Mouse (Mus musculus): Measurements from ENCODE around the gene Reg4. TPM values are rescaled to one million over a fixed set of nuclear protein-coding genes. Genes with fewer than 3 reads are reported as not detected.

Gene Reg4
- total RNA-seq (2021), result not detected

DNA sequence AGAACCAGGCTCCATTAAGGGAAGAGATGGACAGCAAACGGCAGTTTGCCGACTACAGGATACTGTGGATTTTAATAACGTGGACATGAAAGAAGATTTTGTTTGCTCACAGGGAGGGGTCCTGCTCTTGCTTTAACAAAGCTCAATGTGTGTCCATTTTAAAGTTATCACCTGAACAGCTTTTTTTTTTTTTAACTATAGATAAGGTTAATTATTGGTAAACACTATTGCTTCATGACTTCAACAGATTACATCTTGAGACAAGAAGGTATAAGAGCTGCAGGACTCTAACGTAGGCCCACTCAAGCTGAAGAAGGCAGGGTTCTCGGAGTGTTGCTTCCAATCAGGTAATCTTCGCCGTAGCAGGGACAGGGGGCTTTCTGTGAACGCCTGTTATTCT lies at the start of gene Reg4:
Gene Reg4 (plus strand): TSS at position 301 of the 400 bp plus-strand sequence.
- no peak for DNase-seq (ENCODE audit: extremely low spot score in 1 of 2, low spot score in 1 of 2)

DNA sequence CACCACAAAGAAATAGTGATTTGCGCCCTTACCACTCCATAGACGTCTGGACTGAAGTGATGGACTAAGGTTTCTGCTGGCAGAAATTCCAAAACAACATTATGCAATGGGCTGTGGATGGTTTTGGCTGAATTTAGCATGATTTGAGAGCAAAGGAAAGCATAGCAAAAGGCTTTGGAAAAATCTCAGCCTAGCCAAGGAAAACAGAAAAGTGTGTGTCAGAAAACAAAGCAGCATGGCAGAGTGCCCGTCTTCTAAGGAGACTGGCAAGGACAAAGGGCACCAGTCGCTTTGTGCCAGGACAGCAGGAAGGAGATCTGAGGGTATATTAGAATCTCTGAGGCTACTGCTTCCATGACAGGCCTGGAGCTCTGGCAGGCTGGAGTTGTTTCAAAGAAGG lies 43.6 kb upstream of the Reg4 start:
- DNase-seq (ENCODE audit: extremely low spot score in 1 of 2, low spot score in 1 of 2), result peak in 1 of 2 experiments; percentile 21

DNA sequence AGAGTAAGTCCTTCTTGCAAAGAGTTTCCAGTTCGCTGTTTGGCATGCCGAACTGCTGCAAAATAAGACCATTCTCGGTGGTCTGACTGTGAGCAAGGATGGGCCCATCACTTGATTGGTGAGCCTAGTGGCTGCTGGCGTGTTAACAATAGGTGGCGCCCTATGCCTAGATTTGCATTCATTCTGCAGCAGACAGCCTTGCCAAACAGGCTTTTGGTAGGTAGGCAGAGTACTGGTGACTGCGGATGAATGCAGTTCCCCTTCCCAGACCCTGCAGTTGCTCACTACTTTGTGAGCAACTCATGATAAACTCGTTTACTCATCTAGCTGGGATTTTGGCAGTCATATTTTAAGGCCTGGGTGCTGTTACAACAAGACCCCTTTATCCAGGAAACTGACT lies 41.2 kb upstream of the Reg4 start:
- peak; percentile 21 to 66 for DNase-seq (ENCODE audit: extremely low spot score in 1 of 2, low spot score in 1 of 2)

DNA sequence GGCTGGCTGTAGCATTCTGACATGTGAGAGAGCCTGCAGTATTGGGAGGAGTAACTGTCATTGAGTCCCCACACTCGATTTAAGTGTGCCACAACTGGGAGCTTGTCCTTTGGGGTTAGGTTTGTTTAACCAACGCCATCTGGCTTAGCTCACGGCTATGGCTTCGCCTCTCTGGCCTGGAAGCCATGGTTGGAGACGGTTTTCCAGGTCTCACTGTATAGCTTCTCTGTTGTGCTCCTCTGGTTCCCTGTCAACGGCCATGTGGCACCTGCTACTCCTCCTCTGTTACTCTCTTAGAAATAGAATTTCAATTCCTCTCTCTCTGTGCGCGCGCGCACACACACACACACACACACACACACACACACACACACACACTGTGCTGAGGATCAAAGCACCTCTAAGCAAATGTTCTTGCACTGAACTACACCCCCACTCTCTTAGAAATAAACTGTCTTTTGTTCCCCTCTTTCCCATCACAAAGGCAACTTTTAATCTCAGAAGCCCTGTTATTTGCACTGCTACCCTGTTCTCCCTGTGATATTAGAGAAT lies 36.7 kb upstream of the Reg4 start:
- DNase-seq (ENCODE audit: extremely low spot score in 1 of 2, low spot score in 1 of 2), result no peak

DNA sequence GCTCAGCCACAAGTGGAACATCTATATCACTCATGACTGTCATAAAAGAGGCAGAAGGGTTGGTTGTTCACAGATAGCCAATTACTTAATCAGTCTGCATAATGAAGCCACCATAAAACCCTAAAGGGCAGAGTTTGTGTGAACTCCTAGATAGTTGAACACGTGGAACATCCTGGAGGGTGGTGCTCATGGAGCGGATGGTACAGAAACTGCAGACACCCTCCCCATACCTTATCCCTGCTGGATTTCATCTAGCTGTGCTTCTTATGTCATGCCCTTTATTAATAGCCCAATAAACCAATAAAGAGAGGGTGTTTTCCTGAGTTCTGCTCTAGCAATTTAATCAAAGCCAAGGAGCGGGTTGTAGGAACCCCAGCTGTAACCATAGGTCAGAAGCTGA lies 34.2 kb upstream of the Reg4 start:
- DNase-seq (ENCODE audit: extremely low spot score in 1 of 2, low spot score in 1 of 2), result no peak

DNA sequence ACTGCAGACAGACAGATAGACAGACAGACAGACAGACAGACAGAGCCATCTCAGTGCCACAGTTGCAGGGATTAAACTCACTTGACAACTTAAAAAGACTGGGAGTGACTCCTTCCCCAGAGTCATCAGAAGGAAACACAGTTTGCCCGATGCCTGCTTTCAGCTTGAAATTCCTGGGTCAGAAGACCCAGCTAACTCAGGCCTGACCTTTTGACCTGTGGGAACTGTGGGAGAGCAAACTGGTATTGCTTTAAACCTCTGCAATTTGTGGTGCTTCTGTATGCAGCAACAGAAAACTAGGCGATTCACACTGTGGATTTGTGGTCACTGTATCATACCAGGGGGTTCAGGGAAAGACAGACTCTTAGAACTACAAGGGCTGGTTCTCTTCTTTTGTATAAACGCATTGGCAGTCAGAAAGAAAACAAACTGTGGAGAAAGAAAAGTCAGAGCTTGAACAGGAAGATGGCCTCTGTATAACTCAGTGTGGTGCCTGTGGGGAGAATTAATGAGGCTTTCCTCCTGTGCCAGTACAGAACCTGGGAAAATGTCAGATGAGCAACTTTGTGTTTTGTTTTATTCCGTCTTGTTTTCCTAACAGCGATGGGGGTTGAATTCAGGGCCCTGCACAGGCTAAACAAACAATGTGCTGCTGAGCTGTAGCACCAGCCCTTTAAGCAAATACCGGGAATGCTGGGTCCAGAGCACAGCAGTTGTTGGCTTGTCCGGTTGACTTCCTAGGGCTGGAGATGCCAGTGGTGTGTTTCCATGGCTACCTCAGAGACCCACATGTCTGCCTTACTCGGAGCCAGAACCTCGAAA lies 24.0 kb upstream of the Reg4 start:
- DNase-seq (ENCODE audit: extremely low spot score in 1 of 2, low spot score in 1 of 2), result no peak

DNA sequence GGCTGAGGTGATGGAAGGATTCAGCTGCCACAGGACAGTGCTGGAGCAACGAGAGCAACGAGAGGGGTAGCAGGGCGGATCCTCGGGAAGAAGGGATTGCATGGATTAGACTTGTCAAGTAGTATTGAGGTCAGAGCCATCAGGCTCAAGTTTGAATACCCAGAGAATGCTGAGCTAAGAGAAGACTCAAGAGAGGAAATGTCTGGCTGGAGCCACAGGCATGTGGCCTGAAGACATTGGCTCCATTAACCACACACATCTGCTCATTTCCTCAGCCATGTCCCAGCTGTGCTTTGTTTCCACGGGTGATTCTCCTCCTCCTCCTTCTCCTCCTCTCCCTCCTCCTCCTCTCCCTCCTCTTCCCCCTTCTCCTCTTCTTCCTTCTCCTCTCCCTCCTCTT lies 22.2 kb upstream of the Reg4 start:
- no peak for DNase-seq (ENCODE audit: extremely low spot score in 1 of 2, low spot score in 1 of 2)

DNA sequence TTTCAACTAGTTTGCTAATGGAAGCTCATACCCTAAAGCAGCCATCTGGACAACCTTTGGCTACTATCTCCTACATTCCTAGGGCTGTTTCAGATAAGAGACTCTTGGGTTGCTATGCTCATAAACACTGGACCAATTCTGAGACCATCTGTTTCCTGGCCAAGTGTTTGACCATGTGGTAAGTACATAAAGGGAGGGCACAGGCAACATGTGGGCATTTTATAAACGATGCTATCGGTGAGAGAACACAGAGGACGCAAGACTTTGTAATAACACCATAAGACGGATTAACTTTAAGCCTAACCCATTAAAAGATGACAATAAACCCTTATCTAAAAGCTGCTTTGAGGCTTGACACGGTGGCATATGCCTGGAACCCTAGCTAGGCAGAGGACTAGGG lies 18.7 kb upstream of the Reg4 start:
- DNase-seq (ENCODE audit: extremely low spot score in 1 of 2, low spot score in 1 of 2), result no peak

DNA sequence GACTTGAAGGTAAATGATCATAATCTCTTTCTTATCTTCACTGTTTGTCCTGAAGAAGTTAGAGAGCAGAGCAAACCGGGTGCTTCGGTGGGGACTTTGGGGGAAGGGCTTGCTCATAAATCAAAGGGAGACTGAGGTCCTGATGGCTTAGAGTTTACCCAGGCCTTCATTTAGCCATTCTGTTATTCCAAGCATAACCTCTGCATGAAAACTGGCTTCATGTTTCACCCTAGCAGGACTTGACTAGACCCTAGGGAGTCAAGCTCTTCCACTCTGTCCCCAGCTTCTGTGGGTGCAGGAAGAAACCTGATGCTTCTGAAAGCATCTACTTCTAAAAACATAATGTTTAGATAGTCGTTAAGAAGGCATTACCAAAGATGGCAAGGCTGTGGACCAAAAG lies 15.0 kb upstream of the Reg4 start:
- DNase-seq (ENCODE audit: extremely low spot score in 1 of 2, low spot score in 1 of 2), result no peak

DNA sequence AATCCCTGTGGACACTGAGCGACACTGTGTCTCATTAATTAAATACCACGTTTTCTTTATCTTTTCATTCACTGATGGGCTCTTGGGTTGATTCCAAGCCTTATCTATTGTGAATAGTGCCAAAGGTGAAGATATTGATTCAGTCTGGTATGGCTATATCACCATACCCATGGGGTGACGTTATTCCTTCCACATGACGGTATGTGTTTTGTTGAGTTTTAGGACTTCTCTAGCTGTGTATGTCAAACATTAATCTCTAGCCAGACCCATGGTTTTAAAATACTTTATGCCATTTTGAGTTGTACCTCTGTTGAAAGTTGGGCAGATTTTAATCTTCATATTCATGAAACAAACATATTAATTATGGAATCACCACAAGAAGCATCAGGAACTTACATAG lies 12.8 kb upstream of the Reg4 start:
- DNase-seq (ENCODE audit: extremely low spot score in 1 of 2, low spot score in 1 of 2), result no peak

DNA sequence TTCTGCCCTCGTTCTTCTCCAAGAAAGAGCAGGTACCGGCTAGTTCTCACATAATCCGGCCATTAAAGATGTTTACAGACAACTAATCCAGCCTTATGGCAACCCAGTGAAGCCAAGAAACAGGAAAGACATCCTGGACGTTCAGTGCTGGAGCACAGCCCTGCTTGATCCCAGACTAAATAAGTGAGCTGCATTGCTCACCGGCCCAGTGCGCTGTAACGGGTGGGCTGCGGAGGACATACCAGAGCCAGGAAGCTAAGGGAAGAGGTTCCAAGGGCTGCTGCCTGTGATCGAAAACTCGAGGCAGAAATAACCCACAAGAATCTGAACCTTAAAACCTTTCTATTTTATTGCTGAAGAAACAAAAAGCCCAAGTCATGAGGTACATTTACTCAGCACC lies 11.1 kb upstream of the Reg4 start:
- no peak for DNase-seq (ENCODE audit: extremely low spot score in 1 of 2, low spot score in 1 of 2)

DNA sequence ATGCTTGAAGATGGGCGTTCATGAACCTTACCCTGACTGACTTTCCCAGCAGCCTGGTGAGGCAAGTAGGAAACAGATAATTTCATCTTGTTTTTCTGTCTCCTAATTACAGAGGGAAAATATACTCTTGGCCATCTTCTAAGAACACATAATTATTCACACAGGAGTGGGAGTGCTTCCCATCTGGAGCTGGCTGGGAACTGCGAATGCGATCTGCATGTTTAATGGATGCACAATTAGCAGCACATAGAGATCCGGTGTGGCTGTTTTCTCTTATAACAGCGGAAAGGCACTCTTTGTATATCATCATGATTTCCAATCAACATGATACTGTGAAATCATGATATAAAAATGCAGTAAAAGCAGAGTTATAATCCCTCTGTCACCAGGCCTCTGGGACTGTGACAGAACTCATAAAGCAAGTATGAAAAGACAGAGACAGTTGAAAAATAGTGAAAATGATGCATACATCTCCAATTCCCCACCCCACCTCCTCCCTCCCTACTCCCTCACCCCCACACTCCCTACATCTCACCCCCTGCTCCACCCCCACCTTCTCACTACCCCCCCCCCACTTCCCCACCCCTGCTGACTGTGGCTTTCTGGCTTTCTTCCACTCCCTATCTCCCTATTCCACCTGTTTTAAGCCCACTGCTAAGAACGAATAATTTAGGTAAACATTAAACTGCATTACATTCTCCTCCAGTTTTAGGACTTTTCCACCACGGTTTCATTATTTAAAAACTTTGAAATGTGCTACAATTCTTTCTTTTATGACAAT lies 10.5 kb upstream of the Reg4 start:
- peak in 1 of 2 experiments; percentile 39 for DNase-seq (ENCODE audit: extremely low spot score in 1 of 2, low spot score in 1 of 2)

DNA sequence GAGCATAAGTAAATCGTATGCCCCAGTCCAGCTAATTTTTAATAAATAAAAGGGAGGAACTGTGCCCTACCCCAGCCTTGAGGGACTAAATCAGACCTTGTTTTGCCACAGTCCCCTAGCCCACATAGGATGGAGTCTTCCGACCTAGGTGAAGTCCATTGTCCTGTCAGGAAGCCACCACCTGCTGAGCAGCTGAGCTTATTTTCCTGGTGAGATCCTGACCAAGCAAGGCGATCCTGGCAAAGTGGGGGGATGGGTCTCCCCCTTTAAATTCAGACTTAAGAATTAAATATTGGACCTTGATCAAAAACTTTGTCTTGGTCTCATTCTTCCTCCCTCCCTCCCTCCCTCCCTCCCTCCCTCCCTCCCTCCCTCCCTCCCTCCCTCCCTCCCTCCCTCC lies 5.7 kb upstream of the Reg4 start:
- DNase-seq (ENCODE audit: extremely low spot score in 1 of 2, low spot score in 1 of 2), result no peak

DNA sequence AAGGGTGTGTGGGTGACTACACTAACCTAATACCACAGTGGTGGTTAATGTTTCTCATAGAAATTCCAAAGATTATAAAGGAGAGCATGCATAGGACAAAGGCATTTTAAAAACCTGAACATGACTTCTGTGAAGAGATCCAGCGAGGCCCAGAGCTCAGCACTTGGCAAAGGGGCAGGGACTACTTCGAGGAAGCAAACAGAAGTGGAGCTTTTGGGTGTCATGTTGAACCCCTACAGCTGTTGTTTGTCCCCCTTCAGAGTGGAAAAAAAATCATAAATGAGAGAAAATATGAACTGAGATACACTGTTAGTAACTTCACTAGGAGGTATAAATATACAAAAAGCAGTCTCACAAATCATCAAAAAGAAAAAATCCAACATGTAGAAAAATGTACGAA lies 1.3 kb downstream of the Reg4 start:
- no peak for DNase-seq (ENCODE audit: extremely low spot score in 1 of 2, low spot score in 1 of 2)

DNA sequence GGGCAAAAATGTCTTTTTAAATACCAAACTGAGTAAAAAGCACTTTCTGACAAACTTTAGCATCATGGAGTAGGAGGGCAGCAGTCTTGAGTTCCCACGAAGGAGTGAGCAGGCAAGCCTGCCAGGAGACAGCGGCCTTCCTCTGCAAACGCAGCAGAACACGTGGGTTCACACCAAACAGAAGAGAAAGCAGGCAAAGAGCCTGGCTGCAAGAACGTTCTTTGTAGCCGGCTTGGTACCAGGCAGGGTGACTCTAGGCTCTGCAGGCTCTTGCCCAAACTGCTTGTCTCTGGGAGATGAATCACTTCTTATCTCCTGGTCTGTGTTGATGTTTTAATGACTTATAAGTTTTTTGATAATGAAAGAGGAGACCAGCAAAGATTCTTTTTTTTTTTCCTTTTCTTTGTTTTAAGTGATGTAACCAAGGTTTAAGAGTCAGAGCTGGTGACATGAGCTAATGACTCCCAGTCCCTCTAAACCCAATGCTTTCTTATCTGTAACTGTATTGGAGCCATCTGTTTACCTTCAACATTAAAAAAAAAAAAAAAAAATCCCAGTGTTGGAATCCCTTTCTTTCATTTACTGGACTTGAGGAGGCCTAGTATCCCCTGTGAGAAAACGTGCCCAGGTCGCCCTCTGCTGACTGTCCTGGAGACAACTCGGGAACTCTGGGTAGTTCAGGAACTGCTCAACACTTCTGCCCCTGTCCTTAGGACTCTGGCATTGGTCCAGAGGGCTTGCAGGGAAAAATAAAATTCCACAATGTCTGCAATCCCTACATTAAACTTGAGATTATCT lies 2.0 kb downstream of the Reg4 start:
- peak; percentile 46 to 76 for DNase-seq (ENCODE audit: extremely low spot score in 1 of 2, low spot score in 1 of 2)

DNA sequence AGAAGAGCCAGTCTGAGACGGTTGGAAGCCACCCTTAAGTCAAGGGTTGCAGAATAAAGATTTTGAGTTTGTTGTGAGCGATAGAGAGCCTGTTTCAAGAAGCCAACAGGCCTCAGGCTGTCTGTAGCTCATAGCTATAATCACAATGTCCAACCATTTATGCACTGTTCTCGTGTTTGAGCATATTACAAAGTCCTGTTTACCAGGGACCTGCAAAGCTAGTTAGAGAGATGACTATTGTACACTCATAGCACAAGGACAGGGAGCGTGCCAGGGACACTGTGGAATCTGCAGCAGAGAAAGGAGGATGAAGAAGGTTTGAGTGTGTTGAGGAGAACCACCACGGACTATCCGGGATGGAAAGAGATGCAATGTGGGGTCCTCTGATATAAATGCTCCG lies 3.0 kb downstream of the Reg4 start:
- no peak for DNase-seq (ENCODE audit: extremely low spot score in 1 of 2, low spot score in 1 of 2)

DNA sequence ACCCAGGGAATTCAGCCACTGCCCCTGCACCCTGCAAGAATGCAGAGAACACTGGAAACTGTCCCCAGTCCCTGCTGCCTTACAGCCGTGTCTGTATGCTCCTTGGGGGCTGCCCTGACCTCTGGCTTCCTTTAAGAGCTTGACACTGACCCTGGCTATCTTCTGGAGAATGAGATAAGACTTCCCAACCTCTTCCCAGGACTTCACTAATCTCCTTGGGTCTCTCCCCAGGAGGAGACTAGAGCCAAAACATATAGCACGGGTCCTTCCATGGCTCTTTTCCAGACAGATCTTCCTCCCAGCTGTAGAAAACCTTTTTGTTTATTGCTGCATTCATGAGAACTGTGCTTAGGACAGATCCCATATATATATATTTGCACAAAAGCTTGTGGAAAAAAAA lies 3.8 kb downstream of the Reg4 start:
- DNase-seq (ENCODE audit: extremely low spot score in 1 of 2, low spot score in 1 of 2), result no peak

DNA sequence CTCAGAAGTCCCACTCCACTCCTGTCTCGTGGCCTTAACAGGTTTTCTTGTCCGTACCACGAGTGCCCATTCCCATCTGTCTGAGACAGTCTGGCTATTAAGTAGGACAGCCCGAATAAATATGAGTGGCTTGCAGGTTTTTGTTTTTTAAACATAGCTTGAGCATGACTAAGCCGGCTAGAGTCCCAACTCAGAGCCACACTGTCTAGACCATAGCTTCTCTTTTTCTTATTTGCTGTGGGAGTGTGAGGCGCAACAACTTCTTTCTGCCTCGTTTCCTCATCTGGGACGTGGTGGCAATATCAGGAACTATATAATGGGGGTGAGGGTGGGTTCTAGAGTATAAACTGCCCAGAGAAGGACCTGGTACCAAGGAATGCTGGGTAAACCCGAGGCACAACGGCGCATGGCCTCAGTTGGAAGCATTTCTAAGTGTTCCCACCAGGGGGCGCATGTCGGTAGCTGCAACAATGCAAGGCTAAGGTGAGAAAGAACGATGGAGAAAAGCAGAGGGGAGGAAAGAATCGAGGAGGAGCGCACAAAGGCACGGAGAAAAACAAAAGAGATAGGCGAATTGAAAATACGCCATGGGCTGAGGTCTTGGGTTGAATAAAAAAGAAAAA lies 5.1 kb downstream of the Reg4 start:
- DNase-seq (ENCODE audit: extremely low spot score in 1 of 2, low spot score in 1 of 2), result peak; percentile 73 to 92

DNA sequence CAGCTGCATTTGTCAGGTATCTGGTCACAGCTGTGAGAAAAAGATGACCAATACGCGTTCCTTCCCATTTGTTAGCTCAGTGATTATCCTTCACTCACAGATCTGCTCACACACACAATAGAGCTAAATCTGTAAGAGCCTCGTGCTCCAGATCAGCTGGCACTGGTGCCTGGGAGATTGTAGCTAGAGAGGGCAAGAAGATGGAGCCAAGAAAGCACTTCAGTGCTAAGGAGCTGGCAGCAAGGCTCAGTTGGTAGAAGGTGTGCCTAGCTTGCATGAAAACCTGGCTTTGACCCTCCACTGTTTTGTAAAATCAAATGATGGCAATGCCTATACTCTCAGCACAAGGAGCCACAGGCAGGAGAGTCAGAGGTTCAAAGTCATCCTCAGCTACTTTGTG lies 5.8 kb downstream of the Reg4 start:
- no peak for DNase-seq (ENCODE audit: extremely low spot score in 1 of 2, low spot score in 1 of 2)

DNA sequence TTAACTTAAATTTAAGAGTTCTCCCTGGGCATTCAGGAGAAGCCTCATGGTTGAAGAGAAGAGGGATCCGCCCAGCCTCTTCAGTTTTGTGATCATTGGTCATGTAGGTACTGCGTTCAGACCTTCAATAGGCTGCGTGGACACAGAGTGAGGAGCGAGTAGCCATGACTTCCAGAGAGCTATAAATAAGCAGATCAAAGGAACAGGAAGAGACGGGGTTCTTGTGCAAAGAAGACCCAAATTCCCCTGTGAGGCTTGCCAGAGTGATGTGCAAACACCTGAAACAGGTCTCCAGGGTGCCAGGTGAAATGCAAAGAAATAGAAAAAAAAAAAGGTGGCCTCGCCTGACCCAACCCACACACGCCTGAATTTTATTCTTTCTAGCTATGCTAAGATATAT lies 8.0 kb downstream of the Reg4 start:
- no peak for DNase-seq (ENCODE audit: extremely low spot score in 1 of 2, low spot score in 1 of 2)
